Mouse (Mus musculus) kidney, embryonic 14.5 days (tissue): ENCODE measurements at regions not wholly inside any gene's neighbourhood (a gene's known extent, or its start where the extent isn't known, plus 50 kb on each side); places are given as distances from the start of the nearest gene placed in this dataset.

ENCODE experiments used
- ATAC-seq: fragments of 200-750 bp; cut with Nextera tagmentation; 2 replicates; pipeline ENCODE4 v1.8.0; 2017; ENCODE audit warnings: moderate number of reproducible peaks, mild to moderate bottlenecking, moderate TSS enrichment, moderate library complexity; ENCODE audit not compliant: low FRiP score, low TSS enrichment
- H3K27ac ChIP-seq: fragments of 300-500 bp; sonication (generic); 2 replicates; pipeline ENCODE4 v1.5.1; 2014; ENCODE audit warnings: low read depth, mild to moderate bottlenecking, low read length, moderate library complexity, mixed read lengths
- H3K27me3 ChIP-seq: fragments of 300-500 bp; sonication (generic); 2 replicates; pipeline ENCODE4 v1.6.1; 2014; ENCODE audit warnings: mild to moderate bottlenecking, low read length; ENCODE audit not compliant: control insufficient read depth, insufficient read depth
- H3K36me3 ChIP-seq: fragments of 300-500 bp; sonication (generic); 2 replicates; pipeline ENCODE4 v1.6.1; 2014; ENCODE audit warnings: low read length, mixed read lengths; ENCODE audit not compliant: control insufficient read depth, insufficient read depth
- H3K4me1 ChIP-seq: fragments of 300-500 bp; sonication (generic); 2 replicates; pipeline ENCODE4 v1.6.1; 2014; ENCODE audit warnings: low read length, mixed read lengths; ENCODE audit not compliant: control insufficient read depth, insufficient read depth
- H3K4me2 ChIP-seq: fragments of 300-500 bp; sonication (generic); replicated peaks from 2 replicates; pipeline ENCODE4 v1.6.1; 2014; ENCODE audit warnings: low read depth, mild to moderate bottlenecking, low read length
- H3K4me3 ChIP-seq: fragments of 300-500 bp; sonication (generic); 2 replicates; pipeline ENCODE4 v1.5.1; 2014; ENCODE audit warnings: mild to moderate bottlenecking, low read length
- H3K9ac ChIP-seq: fragments of 300-500 bp; sonication (generic); 2 replicates; pipeline ENCODE4 v1.6.1; 2014; ENCODE audit warnings: low read depth, mild to moderate bottlenecking, low read length, moderate library complexity
- H3K9me3 ChIP-seq: fragments of 300-500 bp; sonication (generic); 2 replicates; pipeline ENCODE4 v1.6.1; 2016; ENCODE audit warnings: low read length; ENCODE audit not compliant: control insufficient read depth
- WGBS: fragments of 180-500 bp; shearing (Covaris S2); extraction: QIAGEN DNeasy Blood & Tissue Kit; methylation state at CpG from one replicate; pipeline ENCODE4 v1.1.7; 2014; 5-methylcytosine and 5-hydroxymethylcytosine counted together

GRCm38 (mm10) chr1:23462411-23462810 is 64.8 kb upstream of the Ogfrl1 start:
- WGBS = 84% methylated on average over 3 of the region's 3 CpGs
- Histone ChIP-seq H3K4me2 (no peak overlapping the region), H3K36me3 (no peaks in the 10 kb centered on the region), H3K9me3 (no peaks in the 10 kb centered on the region), H3K4me1 (no peaks in the 10 kb centered on the region), H3K9ac (no peak overlapping the region), H3K27ac (no peak overlapping the region), H3K27me3 (no peaks in the 10 kb centered on the region), H3K4me3 (no peak overlapping the region)
- ATAC-seq = no peak

- Histone ChIP-seq H3K9me3 (no peaks in the 10 kb centered on the region), H3K4me2 (no peak overlapping the region), H3K4me1 (no peaks in the 10 kb centered on the region), H3K9ac (no peak overlapping the region), H3K36me3 (no peaks in the 10 kb centered on the region), H3K27me3 (no peaks in the 10 kb centered on the region), H3K27ac (no peak overlapping the region), H3K4me3 (no peak overlapping the region)
- no peak for ATAC-seq
- 58% methylated on average over 3 of the region's 3 CpGs for WGBS
Observed at GRCm38 (mm10) chr1:23464081-23464480, 66.5 kb upstream of the Ogfrl1 start.

GRCm38 (mm10) chr1:23466340-23466739 is 68.8 kb upstream of the Ogfrl1 start:
- Histone ChIP-seq H3K4me2 (no peak overlapping the region), H3K9me3 (no peaks in the 10 kb centered on the region), H3K27ac (no peak overlapping the region), H3K27me3 (no peaks in the 10 kb centered on the region), H3K4me1 (no peaks in the 10 kb centered on the region), H3K9ac (no peak overlapping the region), H3K4me3 (no peak overlapping the region), H3K36me3 (no peaks in the 10 kb centered on the region)
- WGBS = 63% methylated on average over 7 of the region's 7 CpGs
- no peak for ATAC-seq

GRCm38 (mm10) chr1:23467405-23467804 is 69.8 kb upstream of the Ogfrl1 start:
- no peaks in the 10 kb centered on the region for H3K4me1 ChIP-seq
- H3K27ac ChIP-seq = no peak overlapping the region
- ATAC-seq = no peak
- no peak overlapping the region for H3K4me3 ChIP-seq
- no peak overlapping the region for H3K9ac ChIP-seq
- H3K36me3 ChIP-seq = no peaks in the 10 kb centered on the region
- H3K9me3 ChIP-seq = no peaks in the 10 kb centered on the region
- H3K27me3 ChIP-seq = no peaks in the 10 kb centered on the region
- H3K4me2 ChIP-seq = no peak overlapping the region
- WGBS = 88% methylated on average over 2 of the region's 2 CpGs

DNA sequence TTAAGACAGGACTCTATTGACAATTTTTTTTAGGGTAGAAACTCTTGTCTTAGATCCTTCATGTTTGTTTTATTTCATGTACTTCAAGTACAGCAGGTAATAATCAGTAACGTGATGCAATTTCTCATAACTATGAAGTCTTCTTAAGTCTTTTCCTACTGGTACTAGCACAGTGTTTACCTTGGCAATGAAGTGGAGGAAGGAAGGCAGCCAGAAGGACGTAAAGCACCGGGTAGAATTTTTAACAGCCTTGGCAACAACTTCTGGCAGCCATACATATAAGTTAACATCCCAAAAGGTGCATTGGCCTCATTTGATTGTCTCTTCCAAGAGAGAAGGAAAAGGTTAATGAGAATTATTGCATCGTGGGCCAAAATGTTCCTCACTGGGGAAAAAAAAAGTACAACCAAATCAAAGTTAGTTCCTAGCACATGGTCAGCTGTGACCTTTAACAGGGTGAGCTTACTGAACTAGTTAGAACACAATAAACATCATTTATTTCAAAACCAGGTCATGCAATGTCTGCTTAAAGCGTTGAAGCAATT is 83.3 kb upstream of the Ogfrl1 start:
- Histone ChIP-seq H3K4me1 (no peaks in the 10 kb centered on the region), H3K4me2 (no peak overlapping the region), H3K27ac (no peak overlapping the region), H3K9ac (no peak overlapping the region), H3K9me3 (no peaks in the 10 kb centered on the region), H3K36me3 (no peaks in the 10 kb centered on the region), H3K27me3 (no peaks in the 10 kb centered on the region), H3K4me3 (no peak overlapping the region)
- no peak for ATAC-seq
- 65% methylated on average over 5 of the region's 5 CpGs for WGBS

DNA sequence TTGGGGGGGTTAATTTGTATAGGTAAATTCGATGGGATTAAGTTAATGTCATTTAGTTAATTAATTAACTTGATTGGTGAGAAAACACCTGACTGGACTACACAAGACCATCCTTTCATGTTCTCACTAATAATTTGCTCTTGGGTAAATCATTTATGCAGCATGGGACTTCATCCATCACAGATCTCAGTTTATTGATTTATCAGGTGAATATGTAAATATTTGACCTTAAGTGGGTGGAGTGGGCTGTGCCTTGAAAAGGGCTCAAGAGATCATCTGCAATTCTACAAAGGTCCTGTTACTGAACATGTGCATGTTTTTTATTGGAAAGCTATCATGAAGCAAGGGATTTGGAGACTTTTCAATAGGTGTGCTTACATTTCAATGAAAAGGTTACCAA is 87.0 kb upstream of the Ogfrl1 start:
- no peak for ATAC-seq
- Histone ChIP-seq H3K27me3 (no peaks in the 10 kb centered on the region), H3K4me1 (no peaks in the 10 kb centered on the region), H3K4me2 (no peak overlapping the region), H3K27ac (no peak overlapping the region), H3K4me3 (no peak overlapping the region), H3K9me3 (no peaks in the 10 kb centered on the region), H3K9ac (no peak overlapping the region), H3K36me3 (no peaks in the 10 kb centered on the region)
- WGBS = 51% methylated on average over 1 of the region's 1 CpGs

DNA sequence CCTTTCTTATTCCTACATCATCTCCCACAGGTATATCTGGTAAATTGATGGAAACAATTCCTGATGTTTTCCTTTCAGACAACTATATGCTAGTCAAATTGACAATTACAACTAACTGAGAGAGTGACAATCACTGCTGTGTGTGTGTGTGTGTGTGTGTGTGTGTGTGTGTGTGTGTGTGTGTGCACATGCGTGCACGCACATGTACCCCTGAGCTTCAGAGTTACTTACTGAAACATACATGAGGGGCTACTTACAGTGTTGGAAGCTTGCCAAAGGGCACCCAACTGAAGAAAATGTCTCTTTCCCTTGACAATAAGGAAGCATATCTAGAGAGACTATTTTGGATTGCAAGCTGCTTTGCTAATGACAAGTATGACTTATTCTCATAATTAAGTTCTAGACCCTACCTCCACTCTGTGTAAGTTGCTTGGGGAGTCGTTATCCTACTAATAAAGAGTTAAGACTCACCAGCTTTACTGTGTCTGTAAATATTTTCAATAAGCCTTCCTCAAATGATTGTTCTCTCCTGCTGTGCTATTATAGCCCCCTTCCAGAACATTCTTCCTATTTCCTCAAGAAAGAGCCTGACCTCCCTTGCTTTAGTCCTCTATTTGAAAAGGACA is 87.7 kb upstream of the Ogfrl1 start:
- Histone ChIP-seq H3K9ac (no peak overlapping the region), H3K9me3 (no peaks in the 10 kb centered on the region), H3K27me3 (no peaks in the 10 kb centered on the region), H3K4me1 (0 out of 2 replicates have a peak, but pooled peaks cover 3% of the 10 kb centered on the region), H3K4me2 (no peak overlapping the region), H3K4me3 (no peak overlapping the region), H3K27ac (no peak overlapping the region), H3K36me3 (no peaks in the 10 kb centered on the region)
- no peak for ATAC-seq
- 77% methylated on average over 3 of the region's 3 CpGs for WGBS

- Histone ChIP-seq H3K4me1 (peaks cover 8% of the 10 kb centered on the region; the same call in 1 of the 2 replicates), H3K36me3 (no peaks in the 10 kb centered on the region), H3K27ac (no peak overlapping the region), H3K9ac (no peak overlapping the region), H3K4me3 (no peak overlapping the region), H3K27me3 (no peaks in the 10 kb centered on the region), H3K9me3 (no peaks in the 10 kb centered on the region), H3K4me2 (no peak overlapping the region)
- no peak for ATAC-seq
Observed at GRCm38 (mm10) chr1:23487031-23487430, 89.5 kb upstream of the Ogfrl1 start.

GRCm38 (mm10) chr1:23490640-23491039 is 93.1 kb upstream of the Ogfrl1 start:
- Histone ChIP-seq H3K9me3 (no peaks in the 10 kb centered on the region; the same call in 1 of the 2 replicates), H3K4me2 (no peak overlapping the region; the same call in 1 of the 2 replicates), H3K9ac (no peak overlapping the region), H3K4me3 (no peak overlapping the region), H3K36me3 (no peaks in the 10 kb centered on the region), H3K27ac (no peak overlapping the region), H3K4me1 (peaks cover 8% of the 10 kb centered on the region; the same call in 1 of the 2 replicates), H3K27me3 (no peaks in the 10 kb centered on the region)
- ATAC-seq = peak; percentile 61; the same call in 1 of the 2 replicates
- 45% methylated on average over 10 of the region's 10 CpGs for WGBS
